Mouse (Mus musculus) limb, embryonic 13.5 days (tissue): ENCODE data around the gene Gm853. TPM values are rescaled to one million over a fixed set of nuclear protein-coding genes. Genes with fewer than 3 reads are reported as not detected.
"Not testable (repeated sequence)": the region's sequence is repeated elsewhere in the genome, so short reads cannot be mapped to it uniquely, and the experiment has no call there.

Experiments
- ATAC-seq: fragments of 200-750 bp; cut with Nextera tagmentation; 2 replicates; pipeline ENCODE4 v1.8.0; 2017; ENCODE audit warnings: low read depth, moderate number of reproducible peaks, moderate TSS enrichment; ENCODE audit not compliant: low FRiP score
- H3K27ac ChIP-seq: fragments of 300-500 bp; sonication (generic); 2 replicates; pipeline ENCODE4 v1.5.1; 2015; ENCODE audit warnings: inconsistent platforms, mild to moderate bottlenecking, moderate library complexity
- H3K27me3 ChIP-seq: fragments of 300-500 bp; sonication (generic); 2 replicates; pipeline ENCODE4 v1.6.1; 2015; ENCODE audit warnings: mild to moderate bottlenecking, inconsistent platforms
- H3K36me3 ChIP-seq: fragments of 300-500 bp; sonication (generic); 2 replicates; pipeline ENCODE4 v1.6.1; 2015; ENCODE audit warnings: inconsistent platforms, mild to moderate bottlenecking, moderate library complexity
- H3K4me1 ChIP-seq: fragments of 300-500 bp; sonication (generic); 2 replicates; pipeline ENCODE4 v1.6.1; 2015; ENCODE audit warnings: inconsistent platforms
- H3K4me2 ChIP-seq: fragments of 300-500 bp; sonication (generic); replicated peaks from 2 replicates; pipeline ENCODE4 v1.6.1; 2015; ENCODE audit warnings: inconsistent platforms, mild to moderate bottlenecking, moderate library complexity
- H3K4me3 ChIP-seq: fragments of 300-500 bp; sonication (generic); 2 replicates; pipeline ENCODE4 v1.5.1; 2015; ENCODE audit warnings: moderate library complexity, mild to moderate bottlenecking, inconsistent platforms
- H3K9ac ChIP-seq: fragments of 300-500 bp; sonication (generic); 2 replicates; pipeline ENCODE4 v1.6.1; 2015; ENCODE audit warnings: mild to moderate bottlenecking, inconsistent platforms
- H3K9me3 ChIP-seq: fragments of 300-500 bp; sonication (generic); 2 replicates; pipeline ENCODE4 v1.6.1; 2016; ENCODE audit warnings: inconsistent platforms
- WGBS: fragments of 180-500 bp; shearing (Covaris S2); methylation state at CpG from one replicate; pipeline ENCODE4 v1.1.7; 2015; 5-methylcytosine and 5-hydroxymethylcytosine counted together
- polyA plus RNA-seq: library from polyadenylated mRNA; unstranded; fragments of >200 nt; fragmentation: Nextera tagmentation; extraction: Ambion mirVana; gene quantifications from 2 replicates; pipeline ENCODE4 v1.2.1, GENCODE M21; 2015

Gene Gm853
- polyA plus RNA-seq, 1 experiment from 2014 or later = not detected

DNA sequence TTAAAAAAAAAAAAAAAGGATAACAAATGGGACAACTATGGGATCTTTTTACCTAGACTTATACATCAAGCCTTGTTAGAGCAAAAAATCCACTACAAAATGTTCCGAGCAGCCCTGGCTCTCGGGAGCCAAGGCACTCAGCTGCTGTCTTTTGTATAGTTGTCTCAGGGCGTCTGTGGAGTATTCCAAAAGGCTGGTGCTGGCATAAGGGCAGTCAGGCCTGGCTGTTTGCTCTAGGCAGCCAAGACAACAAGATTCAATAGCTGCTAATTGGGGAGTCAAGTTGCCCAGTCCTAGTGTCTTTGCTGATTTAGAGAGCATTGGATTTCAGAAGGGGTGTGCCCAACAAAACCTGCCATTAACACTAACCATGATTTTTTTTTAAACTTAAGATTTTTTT lies 26.4 kb upstream of the Gm853 start:
- Histone ChIP-seq H3K27me3 (no peaks in the 10 kb centered on the region), H3K4me1 (no peaks in the 10 kb centered on the region), H3K4me3 (no peak overlapping the region), H3K36me3 (peaks cover 36% of the 10 kb centered on the region), H3K9me3 (no peaks in the 10 kb centered on the region), H3K27ac (no peak overlapping the region), H3K4me2 (no peak overlapping the region), H3K9ac (no peak overlapping the region)
- ATAC-seq = no peak
- 73% methylated on average over 3 of the region's 3 CpGs for WGBS

DNA sequence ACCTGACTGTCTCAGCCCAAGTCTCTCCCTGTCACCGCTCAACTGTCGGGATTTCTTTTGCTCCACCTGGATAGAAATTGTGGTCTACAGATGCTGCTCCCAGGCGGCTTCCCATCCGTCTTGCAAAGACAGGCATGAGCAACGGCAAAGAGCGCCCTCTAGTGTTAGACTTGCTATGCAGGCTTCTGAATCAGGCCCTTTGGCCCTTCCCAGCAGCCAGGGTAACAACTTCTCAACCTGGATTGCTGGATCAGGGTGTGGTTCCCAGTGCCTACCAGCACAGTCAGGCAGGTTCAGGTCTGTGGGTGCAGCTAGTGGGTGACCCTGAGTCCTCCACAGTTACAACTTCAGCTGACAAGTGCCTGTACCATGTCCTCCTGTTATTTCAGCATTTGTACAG lies 23.9 kb upstream of the Gm853 start:
- Histone ChIP-seq H3K9me3 (no peaks in the 10 kb centered on the region), H3K4me3 (no peak overlapping the region), H3K36me3 (peaks cover 12% of the 10 kb centered on the region), H3K4me1 (no peaks in the 10 kb centered on the region), H3K9ac (no peak overlapping the region), H3K27me3 (no peaks in the 10 kb centered on the region), H3K4me2 (no peak overlapping the region), H3K27ac (no peak overlapping the region)
- no peak for ATAC-seq
- 4% methylated on average over 6 of the region's 6 CpGs for WGBS

- Histone ChIP-seq H3K4me1 (no peaks in the 10 kb centered on the region), H3K4me2 (no peak overlapping the region), H3K27me3 (no peaks in the 10 kb centered on the region), H3K4me3 (no peak overlapping the region), H3K9me3 (no peaks in the 10 kb centered on the region), H3K9ac (no peak overlapping the region), H3K27ac (no peak overlapping the region), H3K36me3 (no peaks in the 10 kb centered on the region)
- no peak for ATAC-seq
- WGBS = 71% methylated on average over 8 of the region's 8 CpGs
These were observed 22.5 kb upstream of the Gm853 start for GRCm38 (mm10) chr4:130244749-130245148.

DNA sequence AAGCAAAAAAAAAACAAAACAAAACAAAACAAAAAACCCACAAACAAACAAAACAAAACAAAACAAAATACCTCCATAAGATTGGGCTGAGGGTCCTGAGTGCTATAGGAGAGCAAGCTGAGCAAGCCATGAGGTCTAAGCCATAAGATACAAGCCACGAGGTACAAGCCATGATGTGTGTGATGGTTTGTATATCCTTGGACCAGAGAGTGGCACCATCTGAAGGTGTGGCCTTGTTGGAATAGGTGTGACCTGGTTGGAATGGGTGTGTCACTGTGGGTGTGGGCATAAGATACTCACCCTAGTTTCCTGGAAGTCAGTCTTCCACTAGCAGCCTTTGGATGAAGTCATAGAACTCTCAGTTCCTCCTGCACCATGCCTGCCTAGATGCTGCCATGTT lies 21.4 kb upstream of the Gm853 start:
- not testable (repeated sequence) for H3K36me3 ChIP-seq, H3K9ac ChIP-seq, H3K4me3 ChIP-seq, H3K9me3 ChIP-seq, H3K4me1 ChIP-seq, H3K4me2 ChIP-seq, H3K27me3 ChIP-seq, ATAC-seq, H3K27ac ChIP-seq
- WGBS = 88% methylated on average over 1 of the region's 1 CpGs

- ATAC-seq = no peak
- Histone ChIP-seq H3K4me2 (no peak overlapping the region), H3K4me3 (no peak overlapping the region), H3K36me3 (no peaks in the 10 kb centered on the region), H3K9me3 (no peaks in the 10 kb centered on the region), H3K27ac (no peak overlapping the region), H3K4me1 (0 out of 2 replicates have a peak, but pooled peaks cover 2% of the 10 kb centered on the region), H3K27me3 (no peaks in the 10 kb centered on the region), H3K9ac (no peak overlapping the region)
- 88% methylated on average over 5 of the region's 5 CpGs for WGBS
These were observed 20.8 kb upstream of the Gm853 start for GRCm38 (mm10) chr4:130242956-130243355.

- Histone ChIP-seq H3K9me3 (peaks cover 6% of the 10 kb centered on the region; the same call in 1 of the 2 replicates), H3K27ac (no peak overlapping the region), H3K4me3 (no peak overlapping the region), H3K4me1 (0 out of 2 replicates have a peak, but pooled peaks cover 3% of the 10 kb centered on the region), H3K36me3 (no peaks in the 10 kb centered on the region), H3K9ac (no peak overlapping the region), H3K27me3 (no peaks in the 10 kb centered on the region), H3K4me2 (no peak overlapping the region)
- 38% methylated on average over 5 of the region's 5 CpGs for WGBS
- no peak for ATAC-seq
These were observed 18.5 kb upstream of the Gm853 start for GRCm38 (mm10) chr4:130240695-130241094.

- H3K4me1 ChIP-seq = 0 out of 2 replicates have a peak, but pooled peaks cover 3% of the 10 kb centered on the region
- 65% methylated on average over 4 of the region's 4 CpGs for WGBS
- H3K4me2 ChIP-seq = no peak overlapping the region
- peaks cover 6% of the 10 kb centered on the region; the same call in 1 of the 2 replicates for H3K9me3 ChIP-seq
- H3K27ac ChIP-seq = no peak overlapping the region
- ATAC-seq = no peak
- H3K9ac ChIP-seq = no peak overlapping the region
- no peaks in the 10 kb centered on the region for H3K36me3 ChIP-seq
- no peaks in the 10 kb centered on the region for H3K27me3 ChIP-seq
- no peak overlapping the region for H3K4me3 ChIP-seq
These were observed 15.4 kb upstream of the Gm853 start for GRCm38 (mm10) chr4:130237607-130238006.

DNA sequence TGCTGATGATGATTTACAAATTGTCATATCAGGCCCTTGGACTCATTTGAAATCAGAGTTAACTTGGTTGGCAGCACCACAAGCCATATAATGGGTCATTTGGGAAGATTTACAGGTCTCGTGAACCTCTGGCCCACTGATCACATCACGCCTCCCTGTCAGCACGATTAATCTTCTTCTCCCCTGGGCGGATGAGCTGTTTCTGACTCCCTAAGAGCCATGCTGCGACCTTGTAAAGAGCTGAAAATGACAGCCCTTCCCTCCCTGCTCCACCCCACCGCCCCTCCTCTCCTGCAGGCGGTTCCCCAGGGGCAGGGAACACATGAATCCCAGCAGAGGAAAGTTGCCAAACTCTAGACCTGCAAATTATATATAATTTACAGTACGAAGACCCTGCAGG lies 14.2 kb upstream of the Gm853 start:
- H3K4me1 ChIP-seq = 0 out of 2 replicates have a peak, but pooled peaks cover 3% of the 10 kb centered on the region
- no peak overlapping the region for H3K27ac ChIP-seq
- peaks cover 6% of the 10 kb centered on the region; the same call in 1 of the 2 replicates for H3K9me3 ChIP-seq
- WGBS = 28% methylated on average over 8 of the region's 8 CpGs
- H3K27me3 ChIP-seq = no peaks in the 10 kb centered on the region
- H3K36me3 ChIP-seq = no peaks in the 10 kb centered on the region
- H3K4me2 ChIP-seq = no peak overlapping the region
- H3K4me3 ChIP-seq = no peak overlapping the region
- ATAC-seq = no peak
- H3K9ac ChIP-seq = no peak overlapping the region

DNA sequence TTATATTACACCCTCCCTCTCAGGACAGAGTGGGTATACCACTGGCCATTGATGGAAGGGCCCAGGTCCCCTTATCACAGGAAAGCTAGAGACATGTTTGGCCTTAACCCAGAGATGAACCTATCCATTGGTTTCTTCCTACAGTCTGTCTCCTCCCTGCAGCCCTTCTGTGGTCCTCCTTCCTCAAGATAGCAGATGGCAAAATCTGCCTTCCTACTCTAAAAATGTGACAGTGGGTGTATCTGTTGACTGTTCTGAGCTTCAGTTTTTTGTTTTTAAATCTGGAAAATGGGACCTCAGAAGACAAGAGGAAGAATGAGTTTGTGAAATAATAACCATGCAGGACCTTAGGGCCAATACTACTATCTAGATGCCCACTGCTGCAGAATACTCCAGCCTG lies 1.9 kb upstream of the Gm853 start:
- no peaks in the 10 kb centered on the region for H3K36me3 ChIP-seq
- H3K9ac ChIP-seq = no peak overlapping the region
- no peaks in the 10 kb centered on the region for H3K4me1 ChIP-seq
- H3K27ac ChIP-seq = no peak overlapping the region
- no peaks in the 10 kb centered on the region for H3K9me3 ChIP-seq
- H3K4me3 ChIP-seq = no peak overlapping the region
- H3K4me2 ChIP-seq = no peak overlapping the region
- 0 out of 2 replicates have a peak, but pooled peaks cover 3% of the 10 kb centered on the region for H3K27me3 ChIP-seq
- ATAC-seq = no peak

- ATAC-seq = no peak
- 80% methylated on average over 9 of the region's 9 CpGs for WGBS
These were observed 2.0 kb downstream of the Gm853 start for GRCm38 (mm10) chr4:130220176-130220575.

DNA sequence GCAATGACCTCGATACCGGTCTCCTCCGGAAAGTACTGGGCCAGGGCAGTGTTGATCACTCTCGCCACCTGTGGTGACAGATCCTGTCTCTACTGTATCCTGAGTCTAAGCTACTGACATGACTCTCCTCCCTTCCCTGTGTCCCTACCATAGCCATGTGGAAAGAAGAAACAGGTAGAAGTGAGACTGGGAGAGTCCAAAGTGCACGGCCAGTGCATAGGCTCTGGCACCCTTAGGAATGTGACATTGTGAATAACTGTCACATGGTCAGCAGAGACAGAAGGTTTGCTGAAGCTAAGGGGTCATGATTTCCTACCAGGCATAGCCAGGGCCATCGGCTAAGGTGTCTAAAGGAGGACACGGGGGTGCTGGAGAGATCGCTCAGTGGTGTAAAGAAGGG lies 6.8 kb downstream of the Gm853 start:
- no peaks in the 10 kb centered on the region for H3K27me3 ChIP-seq
- no peak overlapping the region for H3K4me2 ChIP-seq
- H3K36me3 ChIP-seq = no peaks in the 10 kb centered on the region
- no peak for ATAC-seq
- 89% methylated on average over 8 of the region's 8 CpGs for WGBS
- H3K4me1 ChIP-seq = no peaks in the 10 kb centered on the region
- H3K27ac ChIP-seq = no peak overlapping the region
- H3K4me3 ChIP-seq = no peak overlapping the region
- H3K9me3 ChIP-seq = no peaks in the 10 kb centered on the region
- no peak overlapping the region for H3K9ac ChIP-seq

More at GRCm38 (mm10) chr4:130220176-130220575, 2.0 kb downstream of the Gm853 start:
- Histone ChIP-seq H3K9ac (no peak overlapping the region), H3K4me2 (no peak overlapping the region), H3K27ac (no peak overlapping the region), H3K27me3 (0 out of 2 replicates have a peak, but pooled peaks cover 3% of the 10 kb centered on the region), H3K9me3 (no peaks in the 10 kb centered on the region), H3K4me3 (no peak overlapping the region), H3K4me1 (no peaks in the 10 kb centered on the region), H3K36me3 (no peaks in the 10 kb centered on the region)

- Histone ChIP-seq H3K9ac (no peak overlapping the region), H3K27ac (no peak overlapping the region), H3K9me3 (no peaks in the 10 kb centered on the region), H3K4me3 (no peak overlapping the region), H3K36me3 (no peaks in the 10 kb centered on the region), H3K27me3 (no peaks in the 10 kb centered on the region), H3K4me2 (no peak overlapping the region), H3K4me1 (no peaks in the 10 kb centered on the region)
- no peak for ATAC-seq
- 74% methylated on average over 10 of the region's 10 CpGs for WGBS
These were observed 8.3 kb downstream of the Gm853 start for GRCm38 (mm10) chr4:130213857-130214256.

DNA sequence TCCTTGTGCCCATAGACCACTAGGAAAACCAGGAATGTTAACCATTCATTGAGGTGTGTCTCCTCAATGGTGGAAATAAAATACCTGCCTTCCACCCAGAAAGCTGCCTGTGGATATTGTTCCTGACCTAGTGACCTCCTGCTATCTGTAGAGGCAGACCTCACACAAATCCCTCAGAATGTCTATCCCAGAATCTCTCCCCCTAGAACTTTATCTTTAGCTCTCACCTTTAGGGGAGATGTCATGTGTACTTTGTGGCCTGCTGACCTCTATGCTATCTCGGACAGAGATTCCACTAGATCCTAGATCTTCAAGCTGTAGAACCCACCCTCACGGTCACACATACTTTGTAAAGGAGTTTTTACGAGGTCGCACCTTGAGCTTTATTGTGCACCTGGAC lies 9.0 kb downstream of the Gm853 start:
- no peak overlapping the region for H3K4me3 ChIP-seq
- no peaks in the 10 kb centered on the region for H3K9me3 ChIP-seq
- H3K27ac ChIP-seq = no peak overlapping the region
- no peaks in the 10 kb centered on the region for H3K4me1 ChIP-seq
- no peak overlapping the region for H3K4me2 ChIP-seq
- H3K9ac ChIP-seq = no peak overlapping the region
- H3K36me3 ChIP-seq = no peaks in the 10 kb centered on the region
- 59% methylated on average over 4 of the region's 4 CpGs for WGBS
- H3K27me3 ChIP-seq = no peaks in the 10 kb centered on the region
- no peak for ATAC-seq
